ENCODE assay signal across 8 mouse cellular contexts in the genomic region with DNA sequence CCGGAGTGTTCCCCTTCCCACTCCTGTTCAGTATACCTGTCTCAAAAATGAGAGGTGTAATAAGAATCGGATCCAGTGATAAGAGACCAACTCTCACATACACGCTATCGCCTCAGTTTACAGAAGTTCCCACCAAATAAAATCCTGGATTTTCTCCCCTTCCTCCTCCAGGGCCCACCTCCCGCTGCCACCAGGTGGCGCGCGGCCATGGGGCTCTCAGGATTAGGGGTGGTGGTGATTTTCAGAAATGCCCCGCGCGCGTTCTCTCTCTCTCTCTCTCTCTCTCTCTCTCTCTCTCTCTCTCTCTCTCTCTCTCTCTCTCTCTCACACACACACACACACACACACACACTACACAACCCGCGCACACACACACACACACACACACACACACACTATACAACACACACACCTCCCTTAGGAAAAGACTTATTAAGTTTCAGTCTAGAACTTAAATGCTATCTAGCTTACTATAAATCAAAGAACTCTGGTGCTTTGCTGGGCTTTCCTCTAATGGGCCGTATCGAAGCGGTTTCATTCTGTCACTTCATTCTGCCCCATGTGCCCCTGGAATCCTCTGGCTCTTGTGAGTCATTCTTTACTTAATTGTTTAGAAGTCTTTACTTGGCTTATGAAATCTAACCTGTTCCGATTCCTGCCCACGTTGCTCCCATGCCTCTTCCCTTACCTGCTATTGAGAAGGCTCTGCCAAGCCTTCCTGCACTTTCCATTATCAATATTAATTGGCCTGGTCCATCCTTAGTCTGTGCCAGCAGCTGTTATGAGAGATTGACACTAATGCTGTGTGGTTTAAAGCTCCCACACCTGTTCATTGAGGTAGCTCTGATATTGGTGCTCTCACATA. TPM values are rescaled to one million over a fixed set of nuclear protein-coding genes. Genes with fewer than 3 reads are reported as not detected.
DNase-seq lines count a peak whose midpoint lies in the region; ATAC-seq and TF ChIP-seq lines count a peak whose summit lies in the region.

Nr6a1 (minus strand) TSS at position 574 of the 865 bp plus-strand sequence.

- H3K4me3 ChIP-seq in liver, embryonic 11.5 days (ENCODE audit: low read depth, low read length) = peak within 1 kb of the TSS; percentile 56
- peak within 1 kb of the TSS; percentile 84 for H3K4me3 ChIP-seq in myocyte
- H3K4me3 ChIP-seq in stomach, embryonic 14.5 days (ENCODE audit: low read depth, low read length) = peak within 1 kb of the TSS; percentile 29

- H3ac ChIP-seq in myocyte (ENCODE audit: control insufficient read depth, insufficient read length) = peak within 1 kb of the TSS; percentile 28

- H3K4me2 ChIP-seq in liver, embryonic 11.5 days = peak within 1 kb of the TSS; percentile 99
- H3K4me2 ChIP-seq in myocyte (ENCODE audit: low read depth) = peak within 1 kb of the TSS; percentile 88
- H3K4me2 ChIP-seq in stomach, embryonic 14.5 days (replicated peaks; ENCODE audit: low read depth, low read length) = peak within 1 kb of the TSS; percentile 72

- H3K9me3 ChIP-seq in liver, embryonic 11.5 days (ENCODE audit: control insufficient read depth, low read length) = no peaks in the 10 kb centered on the region
- H3K9me3 ChIP-seq in stomach, embryonic 14.5 days (ENCODE audit: control insufficient read depth, low read depth, low read length) = no peaks in the 10 kb centered on the region

- no peak for TF ChIP-seq POLR2A in myocyte (IDR thresholded peaks at IDR 0.05; ENCODE audit: insufficient read length, low read depth)

- H3K27ac ChIP-seq in liver, embryonic 11.5 days (ENCODE audit: low read depth, low read length) = no peak within 1 kb of the TSS
- H3K27ac ChIP-seq in stomach, embryonic 14.5 days (ENCODE audit: low read length) = no peak within 1 kb of the TSS

- H3K27me3 ChIP-seq in liver, embryonic 11.5 days (replicated peaks; ENCODE audit: control insufficient read depth, insufficient read depth, low read length) = peaks cover 14% of the 10 kb centered on the region
- H3K27me3 ChIP-seq in myocyte (ENCODE audit: control insufficient read depth, insufficient read depth, insufficient read length) = no peaks in the 10 kb centered on the region
- H3K27me3 ChIP-seq in stomach, embryonic 14.5 days (ENCODE audit: control insufficient read depth, insufficient read depth, low read length) = no peaks in the 10 kb centered on the region

- peak; percentile 35 for ATAC-seq in liver, embryonic 11.5 days (replicated peaks; ENCODE audit: low FRiP score)
- ATAC-seq in stomach, embryonic 14.5 days (ENCODE audit: insufficient number of reproducible peaks, insufficient read depth, low FRiP score, low read depth) = 0 out of 2 replicates have a peak, but pooled peaks have one; percentile 35

- DNase-seq in 416B (ENCODE audit: low read depth) (peak; percentile 81), adipocyte (ENCODE audit: low spot score) (peak; percentile 88)
- DNase-seq in embryo, embryonic 10.5 days (ENCODE audit: low spot score) = peak; percentile 89
- peak; percentile 61 to 77 for DNase-seq in gastrocnemius, postnatal 4 days (ENCODE audit: low spot score in 2 of 2)
- peak; percentile 45 for DNase-seq in kidney, adult 11 months
- DNase-seq in liver, embryonic 11.5 days (ENCODE audit: low spot score) = peak; percentile 70

- no peaks in the 10 kb centered on the region for H3K36me3 ChIP-seq in liver, embryonic 11.5 days (ENCODE audit: control insufficient read depth, insufficient read depth, low read length)
- H3K36me3 ChIP-seq in myocyte (ENCODE audit: control insufficient read depth, insufficient read depth) = no peaks in the 10 kb centered on the region
- H3K36me3 ChIP-seq in stomach, embryonic 14.5 days (ENCODE audit: control insufficient read depth, insufficient read depth, low read length) = no peaks in the 10 kb centered on the region

- peaks cover 35% of the 10 kb centered on the region for H3K79me2 ChIP-seq in myocyte (ENCODE audit: control insufficient read depth, insufficient read depth)

- H3K9ac ChIP-seq in liver, embryonic 11.5 days (ENCODE audit: low read depth, low read length) = peak within 1 kb of the TSS; percentile 48; the same call in 1 of the 2 replicates
- no peak within 1 kb of the TSS for H3K9ac ChIP-seq in stomach, embryonic 14.5 days (replicated peaks; ENCODE audit: low read depth, low read length)

- WGBS in liver, embryonic 11.5 days = 8% methylated on average over 19 of the region's 19 CpGs
- 5% methylated on average over 18 of the region's 19 CpGs for WGBS in stomach, embryonic 14.5 days

- peaks cover 10% of the 10 kb centered on the region for H3K4me1 ChIP-seq in liver, embryonic 11.5 days (replicated peaks; ENCODE audit: control insufficient read depth, insufficient read depth, low read length)
- H3K4me1 ChIP-seq in stomach, embryonic 14.5 days (ENCODE audit: control insufficient read depth, insufficient read depth, low read length) = peaks cover 7% of the 10 kb centered on the region; the same call in 1 of the 2 replicates

TF ChIP-seq in myocyte, 11 proteins besides CTCF, POLR2A, EP300 and RAD21:
- TF ChIP-seq TCF12 (IDR thresholded peaks at IDR 0.05; ENCODE audit: insufficient read depth, poor library complexity, severe bottlenecking) = no peak
- peak in 2 of 3 experiments; percentile 7 to 11 for TF ChIP-seq MYOD1 (IDR thresholded peaks at IDR 0.05; ENCODE audit: control insufficient read depth in 1 of 3, insufficient read length in 2 of 3, low read depth in 2 of 3)
- peak; percentile 25 for TF ChIP-seq E2F4 (IDR thresholded peaks at IDR 0.05; ENCODE audit: insufficient read depth)

RNA-seq across cellular contexts. Expression of gene Nr6a1, which starts in this region (rescaled TPM):
- total RNA-seq in gastrocnemius, postnatal 4 days (2021) = 1 to 10 TPM; 1.2 to 3.0 TPM
- 3.3 and 5.1 TPM in 2 replicates for polyA plus RNA-seq in liver, embryonic 11.5 days (2014; fragmentation: Nextera tagmentation; extraction: Ambion mirVana)
- 1.8 TPM for polyA plus RNA-seq in myocyte (2012; fragmentation: generic; extraction: Trizol)
- 2.6 and 3.3 TPM in 2 replicates for polyA plus RNA-seq in stomach, embryonic 14.5 days (2014; fragmentation: Nextera tagmentation; extraction: Ambion mirVana)

Comparison
In these comparisons a context has a peak if more than half of its experiments do, and no peak if none do; other contexts are left out.
1. H3K4me3 ChIP-seq: peak in every context shown above with its lines; median percentile 84 in myocyte; 56 in liver, embryonic 11.5 days; 29 in stomach, embryonic 14.5 days.